Mouse (Mus musculus) testis, postnatal 10 days (tissue): ENCODE data around the gene Klrb1f.
"Not testable (repeated sequence)": the region's sequence is repeated elsewhere in the genome, so short reads cannot be mapped to it uniquely, and the experiment has no call there.

Experiments
- DNase-seq: peaks from one replicate; pipeline ENCODE4 v3.0.0; 2021; ENCODE audit warnings: low spot score

The Klrb1f gene

DNA sequence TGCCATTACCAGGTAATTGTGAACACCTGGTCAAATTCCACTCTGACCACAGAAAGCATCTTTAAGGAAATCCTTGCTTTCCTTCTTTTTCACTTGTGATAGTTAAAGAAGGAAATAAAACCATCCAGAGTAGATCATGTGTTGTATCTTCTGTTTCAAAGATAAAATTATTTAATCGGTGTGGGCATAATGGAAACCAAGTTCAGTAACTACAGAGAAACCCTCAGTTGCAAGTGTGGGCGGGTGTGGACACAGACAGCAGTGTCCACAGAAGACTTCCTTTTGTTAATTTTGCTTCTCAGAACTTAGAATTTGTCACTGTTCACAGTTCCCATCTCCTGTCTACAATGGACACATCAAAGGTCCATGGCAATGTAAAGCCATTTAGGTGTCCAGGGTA, at the start of gene Klrb1f:
Klrb1f (plus strand) TSS at position 301 of the 400 bp plus-strand sequence.
- DNase-seq = no peak

DNA sequence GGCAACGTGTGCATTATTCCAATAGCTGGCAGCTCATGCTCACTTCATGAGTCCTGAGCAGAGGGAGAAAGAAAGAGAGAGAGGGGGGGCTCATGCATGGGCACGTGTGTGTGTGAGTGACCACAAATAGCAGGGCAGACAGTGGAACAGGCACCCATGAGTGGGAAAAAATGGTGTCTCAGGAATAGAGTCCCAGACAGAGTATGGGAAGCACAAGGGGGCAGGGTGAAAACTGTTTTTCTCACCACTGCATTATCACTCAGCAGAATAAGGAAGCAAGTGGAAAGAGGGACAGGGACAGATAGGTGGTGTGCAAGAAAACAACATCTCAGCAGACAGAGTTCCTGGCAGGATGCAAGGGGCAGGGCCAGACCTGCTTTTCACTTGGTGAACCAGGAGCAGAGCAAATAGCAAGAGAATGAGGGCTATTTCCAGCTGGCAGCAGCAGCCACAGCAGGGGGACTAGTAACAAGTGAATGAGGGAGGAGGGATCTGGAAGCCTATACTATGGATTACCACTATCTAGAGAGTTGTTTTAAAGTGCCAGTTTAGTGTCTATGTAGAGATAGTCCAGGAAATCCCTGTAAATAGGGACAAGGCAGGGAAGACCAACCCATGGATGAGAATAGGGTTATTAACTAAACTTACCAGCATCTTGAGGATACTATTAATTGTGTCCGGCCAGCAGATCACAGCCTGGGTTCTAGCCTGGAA, 49.5 kb upstream of the Klrb1f start:
- DNase-seq = no peak

DNA sequence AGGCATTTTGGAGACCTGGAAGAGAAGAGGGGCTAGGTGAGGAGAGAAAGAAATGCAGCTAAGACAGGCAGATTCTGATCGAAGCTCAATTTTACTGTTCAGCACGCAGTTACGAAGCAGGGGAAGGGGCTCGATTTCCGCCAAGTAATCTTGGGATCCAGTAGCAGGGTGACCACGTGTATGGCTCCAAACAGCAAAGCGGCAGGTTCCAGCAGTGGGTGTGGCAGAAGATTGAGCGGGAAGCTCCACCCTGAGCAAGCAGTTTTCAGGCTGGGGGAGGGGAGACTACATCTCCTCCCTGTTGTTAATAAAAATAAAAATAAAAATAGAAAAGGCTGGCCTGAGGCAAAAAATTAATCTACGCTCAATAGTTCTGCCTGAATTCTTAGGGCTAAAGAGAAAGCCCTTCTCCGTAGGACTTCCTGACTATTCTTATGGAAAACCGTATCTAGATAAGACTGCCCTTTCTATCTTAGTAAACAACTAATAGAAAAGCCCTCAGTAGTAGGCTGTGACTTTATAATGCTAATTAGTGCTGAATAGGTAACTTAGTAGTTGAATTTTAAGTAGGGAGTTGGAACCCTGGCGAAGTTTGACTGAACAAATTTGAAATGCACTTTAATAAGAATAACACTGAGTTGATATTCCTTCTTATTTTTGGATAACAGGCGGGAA, 48.8 kb upstream of the Klrb1f start:
- no peak for DNase-seq

DNA sequence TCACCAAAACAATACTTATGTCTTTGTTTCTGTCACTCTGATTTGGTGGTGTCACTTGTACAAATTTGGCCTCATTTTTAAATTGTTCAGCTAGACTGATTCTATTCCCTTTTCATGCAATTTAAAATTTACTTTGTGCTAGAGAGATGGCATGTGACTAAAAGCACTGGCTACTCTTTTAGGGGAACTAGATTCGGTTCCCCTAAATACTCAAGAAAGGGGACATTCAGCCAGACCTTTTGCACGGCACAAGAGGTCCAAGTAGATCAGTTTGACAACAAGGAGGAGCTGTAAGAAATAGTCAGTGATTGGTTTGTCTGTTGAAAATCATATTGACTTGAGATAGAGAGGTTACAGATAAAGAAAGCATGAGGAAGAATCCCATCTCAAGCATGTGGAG, 44.3 kb upstream of the Klrb1f start:
- no peak for DNase-seq

DNA sequence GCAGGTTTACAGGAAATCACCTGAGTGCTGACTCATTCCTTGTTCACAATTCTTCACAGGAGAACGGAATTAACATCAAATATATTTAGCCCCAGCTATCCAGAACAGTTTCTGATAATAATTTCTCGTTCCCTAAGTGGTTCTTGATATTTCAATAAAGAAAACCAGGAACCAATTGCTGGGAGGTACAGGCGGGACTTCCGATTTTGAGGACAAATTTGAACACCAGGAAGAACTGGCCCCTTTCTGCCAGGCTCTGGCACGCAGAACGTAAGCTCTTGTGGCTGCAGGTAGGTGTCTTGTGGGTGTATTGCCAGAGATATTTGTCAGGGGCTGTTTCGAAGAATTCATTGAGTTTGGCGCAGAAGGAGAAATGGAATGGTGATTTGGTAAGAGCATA, 37.1 kb upstream of the Klrb1f start:
- DNase-seq = no peak

DNA sequence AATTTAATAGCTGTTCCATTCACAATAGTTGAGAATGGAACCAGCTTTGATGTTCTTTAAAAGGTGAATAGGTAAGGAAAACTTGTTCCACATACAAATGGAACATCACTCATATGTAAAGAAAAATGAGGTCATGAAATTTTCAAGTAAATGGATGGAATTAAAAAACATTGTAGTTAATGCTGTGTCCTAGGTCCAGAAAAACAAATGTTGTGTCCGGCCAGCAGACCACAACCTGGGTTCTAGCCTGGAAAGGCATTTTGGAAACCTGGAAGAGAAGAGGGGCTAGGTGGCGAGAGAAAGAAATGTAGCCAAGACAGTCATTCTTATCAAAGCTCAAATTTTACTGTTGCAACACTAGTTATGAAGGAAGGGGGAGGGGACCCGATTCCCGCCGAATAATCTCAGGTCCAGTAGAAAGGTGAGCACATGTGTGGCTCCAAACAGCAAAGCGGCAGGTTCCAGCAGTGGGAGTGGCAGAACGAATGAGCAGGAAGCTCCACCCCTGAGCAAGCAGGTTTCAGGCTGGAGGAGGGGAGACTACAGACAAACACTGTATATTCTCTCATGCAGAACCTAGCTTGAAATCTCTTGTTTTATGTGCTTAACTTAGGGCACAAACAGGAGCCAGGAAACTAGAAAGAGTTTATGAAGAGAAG, 35.7 kb upstream of the Klrb1f start:
- not testable (repeated sequence) for DNase-seq

DNA sequence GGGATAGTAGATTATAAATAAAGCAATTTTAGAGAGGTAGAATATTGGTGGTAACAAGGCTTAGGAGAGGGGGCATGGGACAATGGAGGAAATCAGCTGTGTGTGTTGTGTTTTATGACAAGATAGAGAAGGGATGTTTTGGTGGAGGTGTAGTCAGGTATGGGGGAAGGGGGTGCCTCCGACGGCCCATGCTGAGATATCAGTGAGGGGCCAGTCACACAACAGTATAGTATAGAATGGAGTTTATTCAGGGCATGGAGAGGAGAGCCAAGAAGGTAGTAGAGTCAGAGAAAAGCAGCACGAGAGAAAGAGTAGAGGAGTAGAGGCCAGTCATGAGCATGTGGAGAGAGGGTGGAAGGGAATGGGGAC, 35.2 kb upstream of the Klrb1f start:
- DNase-seq = no peak

DNA sequence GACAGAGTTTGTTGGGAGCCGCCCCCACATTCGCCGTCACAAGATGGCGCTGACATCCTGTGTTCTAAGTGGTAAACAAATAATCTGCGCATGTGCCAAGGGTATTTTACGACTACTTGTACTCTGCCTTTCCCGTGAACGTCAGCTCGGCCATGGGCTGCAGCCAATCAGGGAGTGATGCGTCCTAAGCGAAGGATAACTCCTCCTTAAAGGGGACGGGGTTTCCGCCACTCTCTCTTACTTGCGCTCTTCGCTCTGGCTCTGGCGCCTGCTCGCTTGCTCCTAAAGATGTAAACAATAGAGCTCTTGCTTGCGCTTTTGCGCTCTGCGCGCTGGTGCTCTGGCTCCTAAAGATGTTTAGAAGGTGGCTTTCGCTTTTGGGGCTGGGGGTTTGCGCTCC, 33.7 kb upstream of the Klrb1f start:
- DNase-seq = not testable (repeated sequence)

DNA sequence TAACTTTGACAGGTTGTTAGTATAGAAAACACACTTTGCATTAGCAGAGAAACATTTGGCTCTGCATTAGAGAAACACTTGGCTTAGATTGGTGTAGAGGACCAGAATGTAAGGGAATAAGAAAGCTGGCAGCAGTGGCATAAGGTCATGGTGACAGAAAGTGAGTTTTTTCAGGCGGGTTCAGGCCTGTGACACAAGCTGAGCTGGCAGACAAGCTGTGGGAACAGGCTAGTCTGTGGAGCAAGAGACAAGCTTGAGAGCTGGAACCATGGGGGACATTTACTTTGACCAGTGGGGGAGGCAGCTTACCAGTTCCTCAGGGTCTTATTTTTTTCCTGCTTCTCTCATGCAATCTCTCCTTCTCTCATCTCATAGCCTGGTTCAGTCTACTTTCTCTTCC, 32.7 kb upstream of the Klrb1f start:
- DNase-seq = no peak

DNA sequence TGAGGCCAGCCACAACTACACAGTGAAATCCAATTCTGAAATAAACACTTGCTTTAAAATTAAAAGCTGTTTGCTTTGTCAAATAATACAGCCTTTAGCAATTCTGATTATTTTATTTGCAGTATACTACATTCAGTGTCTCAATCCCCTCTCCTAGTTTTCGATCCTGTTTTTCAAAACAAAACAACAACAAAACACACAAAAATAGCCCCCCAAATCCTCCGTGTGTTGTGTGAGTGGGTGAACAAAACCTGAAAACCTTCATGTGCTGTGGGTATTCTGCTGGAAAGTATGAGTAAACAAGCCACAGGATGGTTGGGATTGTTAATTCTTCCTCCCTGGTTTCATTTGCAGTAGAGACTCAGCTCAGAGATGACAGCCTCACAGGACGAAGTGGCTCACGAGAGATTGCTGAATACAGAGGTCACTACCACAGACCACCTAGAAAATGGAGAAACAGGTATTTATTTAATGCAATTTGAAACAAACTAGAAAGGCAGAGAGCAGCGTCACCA, 31.9 kb upstream of the Klrb1f start:
- no peak for DNase-seq

DNA sequence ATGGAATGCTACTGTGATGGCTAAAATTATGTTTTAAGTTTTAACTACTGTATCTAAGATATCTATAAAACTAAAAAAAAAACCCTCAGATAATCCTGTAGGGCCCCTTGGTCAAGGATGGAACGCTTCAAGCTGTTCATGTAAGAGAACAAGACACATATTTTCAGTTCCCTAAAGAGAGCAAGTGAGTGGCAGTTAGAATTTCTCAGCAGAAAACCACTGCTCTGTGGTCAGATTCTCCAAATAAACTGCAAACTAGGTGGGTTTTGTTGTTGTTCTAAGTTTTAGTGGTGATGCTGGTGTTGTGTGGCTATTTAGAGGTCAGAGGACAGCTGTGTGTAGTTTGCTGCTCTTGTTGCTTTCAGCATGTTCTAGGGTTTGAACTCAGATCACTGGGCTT, 31.3 kb upstream of the Klrb1f start:
- DNase-seq = no peak

DNA sequence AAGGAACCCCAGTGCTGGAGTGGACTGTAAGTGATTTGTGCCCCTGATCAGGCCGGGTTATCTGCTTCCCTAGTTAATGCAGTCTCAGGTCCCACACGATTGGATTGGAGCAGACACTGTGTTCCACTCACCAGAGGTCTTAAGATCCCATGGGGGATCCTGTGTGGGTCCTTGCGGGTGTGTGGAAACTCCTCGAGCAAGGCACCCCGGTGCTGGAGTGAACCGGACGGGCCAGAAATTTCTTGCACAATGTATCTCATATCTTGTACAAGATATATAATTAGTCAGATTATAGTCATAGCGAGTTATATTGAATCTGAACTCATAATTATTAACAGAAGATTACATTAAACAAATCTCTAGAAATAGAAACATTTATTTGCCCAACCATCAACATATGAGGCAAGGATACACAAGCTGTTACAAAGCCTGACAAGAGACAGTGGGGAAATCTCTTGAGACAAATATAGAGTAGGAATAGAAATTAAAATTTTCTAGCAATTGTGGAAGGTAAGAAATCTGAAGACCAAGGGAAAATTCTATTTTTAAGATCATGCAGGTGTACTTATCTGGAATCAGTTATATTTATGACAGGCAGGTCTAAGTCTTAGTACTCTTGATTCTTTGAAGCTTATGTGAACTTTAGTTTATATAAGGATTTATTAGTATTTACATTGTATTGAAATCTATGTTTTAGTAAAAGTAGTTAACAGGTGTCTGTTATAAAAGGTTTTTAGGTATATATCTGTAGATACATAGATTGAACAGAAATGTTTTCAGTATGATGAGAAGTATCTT, 18.1 kb upstream of the Klrb1f start:
- no peak for DNase-seq

DNA sequence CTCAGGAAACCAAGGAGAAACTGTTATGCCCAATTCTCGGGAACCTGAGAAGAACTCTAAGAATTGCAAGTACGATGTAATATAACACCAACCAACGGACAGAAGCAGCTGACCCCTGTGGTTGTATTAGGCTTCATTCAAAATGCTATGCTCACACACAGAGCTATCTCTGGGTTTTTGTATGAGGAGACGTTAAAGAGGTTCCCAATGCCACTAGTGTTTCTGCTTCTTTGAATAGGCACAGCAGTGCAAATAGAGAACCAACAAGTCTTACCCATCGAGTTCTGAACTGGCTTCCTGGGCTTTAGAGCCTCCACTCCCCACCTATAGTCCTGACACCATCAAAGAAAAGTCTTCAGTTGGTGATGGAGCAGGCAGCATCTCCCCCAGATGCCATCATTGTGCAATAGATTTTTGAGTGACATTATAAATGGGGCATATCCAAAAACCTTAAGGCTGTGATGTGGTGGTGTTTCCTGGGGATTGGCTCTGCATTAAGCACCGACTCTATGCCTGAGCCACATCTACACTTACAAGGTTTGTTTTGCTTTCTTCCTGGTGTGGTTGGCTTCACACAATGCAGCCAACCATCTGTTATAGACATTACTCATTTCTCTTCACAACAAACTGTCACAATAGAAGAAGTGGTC, 15.4 kb upstream of the Klrb1f start:
- DNase-seq = no peak

DNA sequence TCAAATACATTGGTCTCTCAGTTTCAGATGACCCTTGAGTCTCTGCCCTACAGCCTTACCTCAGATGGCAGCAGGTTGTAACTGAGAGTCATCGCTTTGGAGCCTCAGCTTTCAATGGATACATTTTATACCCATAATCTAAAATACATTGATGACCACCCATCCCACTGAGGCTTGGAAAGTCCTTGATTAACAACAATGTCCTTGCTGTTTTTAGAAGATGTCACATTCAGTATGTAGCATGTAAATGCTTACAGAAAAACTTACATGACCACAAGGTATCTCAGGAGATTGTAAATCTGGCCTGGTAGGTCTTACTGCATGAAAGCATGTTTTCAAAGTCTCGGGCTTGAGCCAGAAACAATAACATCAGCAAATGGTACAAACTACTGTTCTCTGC, 14.7 kb upstream of the Klrb1f start:
- DNase-seq = no peak

DNA sequence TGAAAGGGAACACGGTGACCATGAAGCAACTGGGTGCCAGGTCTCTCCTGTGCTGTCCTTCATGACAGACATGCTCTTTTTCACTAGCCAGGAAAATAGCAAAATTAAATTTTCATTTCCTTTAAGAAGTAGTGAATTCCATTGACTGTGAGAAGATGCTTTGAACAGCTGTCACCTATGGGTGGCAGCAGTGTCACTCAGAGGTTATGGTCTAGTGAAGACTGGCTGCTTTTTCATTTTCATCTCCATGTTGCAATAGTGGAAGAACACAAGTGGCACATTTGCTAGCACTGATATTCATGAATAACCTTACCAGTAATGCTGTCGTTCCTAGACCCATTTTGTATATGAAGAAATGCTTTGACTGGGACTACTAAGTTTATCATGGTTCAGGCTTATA, 12.3 kb upstream of the Klrb1f start:
- DNase-seq = no peak

DNA sequence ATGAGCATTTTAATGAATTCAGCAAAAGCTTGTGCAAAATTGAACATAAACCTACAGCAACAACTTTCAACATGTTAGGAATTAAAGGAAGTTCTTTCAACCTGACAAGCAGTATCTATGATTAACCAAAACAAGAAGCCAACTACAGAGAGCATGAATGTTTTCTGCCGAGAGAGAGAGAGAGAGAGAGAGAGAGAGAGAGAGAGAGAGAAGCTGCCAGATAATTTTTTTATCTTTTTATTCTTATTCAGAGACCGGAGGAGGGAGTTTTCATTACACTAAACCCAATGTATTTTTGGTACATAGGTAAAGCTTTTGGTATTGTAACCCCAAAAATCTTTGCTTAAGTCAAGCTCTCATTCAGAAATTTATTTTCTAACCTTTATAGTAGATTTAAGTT, 10.7 kb upstream of the Klrb1f start:
- DNase-seq = no peak

DNA sequence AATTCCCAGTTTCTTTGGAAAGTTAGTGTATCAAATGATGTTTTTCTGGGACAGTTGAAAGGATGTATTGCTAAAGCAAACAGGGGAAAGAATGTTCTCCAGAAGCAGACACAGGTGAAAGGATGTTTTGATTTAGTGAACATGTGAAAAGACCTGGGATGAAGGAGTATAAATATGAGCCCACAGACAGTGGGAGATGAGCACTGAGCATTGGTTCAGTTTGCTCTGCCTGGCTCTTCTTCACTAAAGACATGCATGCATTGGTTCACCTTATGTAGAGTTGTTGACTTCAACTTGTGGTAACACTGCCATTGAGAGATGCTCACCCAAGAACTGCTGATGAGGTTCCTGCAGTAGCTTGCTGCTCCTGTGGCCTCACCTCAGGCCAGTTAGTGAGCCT, 9.4 kb upstream of the Klrb1f start:
- no peak for DNase-seq

DNA sequence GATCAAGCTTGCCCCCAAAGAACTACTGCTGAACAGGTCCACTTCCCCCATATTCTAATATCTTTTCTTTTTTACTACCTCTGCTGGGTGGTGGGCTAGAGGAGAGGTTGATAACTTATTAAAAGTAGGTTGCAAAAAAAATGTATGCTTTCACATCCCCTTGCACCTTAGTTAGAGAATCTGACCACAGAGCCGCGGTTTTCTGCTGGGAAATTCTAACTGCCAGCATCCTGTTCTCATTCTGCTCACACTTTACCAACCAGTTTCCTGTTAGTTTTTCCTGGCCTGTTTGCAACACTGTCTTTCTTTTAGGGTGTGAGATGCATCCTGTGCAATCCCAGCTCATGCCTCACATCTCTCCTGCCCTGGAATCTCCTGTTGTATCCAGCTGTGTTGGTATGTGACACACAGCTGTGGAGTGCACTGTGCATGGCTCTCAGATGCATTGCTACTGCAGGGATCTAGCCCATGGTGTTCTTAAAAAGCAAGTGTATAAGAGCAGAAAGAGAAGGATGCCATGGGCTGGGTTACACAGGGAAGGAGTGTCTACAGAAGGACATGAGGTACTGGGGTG, 8.7 kb upstream of the Klrb1f start:
- no peak for DNase-seq

DNA sequence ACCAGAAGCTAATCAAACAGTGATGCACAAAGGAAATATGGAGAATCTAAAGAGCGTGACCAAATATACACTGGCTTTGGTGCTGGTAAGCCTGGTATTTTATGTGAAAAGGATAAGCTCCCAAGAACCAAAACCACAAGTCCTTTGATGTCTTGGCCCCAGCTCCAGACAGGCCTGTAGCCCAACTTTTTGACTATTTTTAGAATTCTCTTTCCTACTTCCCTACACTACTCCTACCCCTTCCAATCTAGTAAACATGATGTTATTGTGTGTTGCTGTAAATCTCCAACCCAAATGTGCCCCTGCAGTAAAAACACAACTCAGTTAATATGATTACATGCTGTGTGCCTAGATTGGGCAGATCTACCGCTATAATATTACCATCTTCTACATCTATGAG, 4.2 kb upstream of the Klrb1f start:
- no peak for DNase-seq

DNA sequence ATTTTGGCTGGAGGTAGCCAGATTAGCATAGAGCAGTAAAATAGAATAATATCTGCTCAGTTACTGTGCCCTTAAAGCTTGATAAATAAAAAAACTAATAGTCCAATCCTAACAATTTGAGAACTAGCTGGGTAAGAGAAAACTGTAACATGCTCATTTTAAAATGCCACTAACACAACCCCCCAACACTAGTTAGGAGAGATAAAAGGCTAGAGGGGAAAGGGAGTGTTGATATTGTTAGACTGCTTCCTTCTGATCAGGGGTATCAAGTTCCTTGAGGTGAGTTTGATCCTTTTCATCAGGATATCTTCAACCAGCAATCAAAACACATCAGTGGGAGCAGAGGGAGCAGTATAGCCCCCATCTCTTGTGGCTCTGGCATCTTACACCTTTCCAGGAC, 3.2 kb upstream of the Klrb1f start:
- no peak for DNase-seq

DNA sequence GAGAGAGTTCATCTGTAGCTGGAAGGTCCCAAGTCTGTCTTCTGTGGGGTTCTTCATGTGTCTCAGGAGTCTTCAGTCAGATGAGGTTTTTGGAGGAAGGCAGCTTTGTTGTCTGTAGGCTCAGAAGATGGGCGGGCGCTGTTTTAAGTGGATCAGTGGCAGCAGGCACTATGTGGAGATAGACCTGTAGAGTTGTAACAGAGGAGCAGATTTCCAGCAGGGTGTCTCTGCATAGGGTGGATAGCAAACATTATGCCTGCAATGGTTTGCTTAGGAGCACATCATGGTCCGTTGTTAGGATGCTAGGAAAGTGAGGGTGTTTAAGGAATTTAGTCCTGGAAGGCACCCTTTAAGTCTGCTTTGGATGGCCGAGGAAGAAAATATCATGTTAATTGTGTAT, 2.7 kb downstream of the Klrb1f start:
- no peak for DNase-seq
